Mouse (Mus musculus) thymus, postnatal 4 days (tissue): ENCODE measurements at regions not wholly inside any gene's neighbourhood (a gene's known extent, or its start where the extent isn't known, plus 50 kb on each side); places are given as distances from the start of the nearest gene placed in this dataset.

Source experiments
- DNase-seq: peaks from one replicate; pipeline ENCODE4 v3.0.0; 2021

DNA sequence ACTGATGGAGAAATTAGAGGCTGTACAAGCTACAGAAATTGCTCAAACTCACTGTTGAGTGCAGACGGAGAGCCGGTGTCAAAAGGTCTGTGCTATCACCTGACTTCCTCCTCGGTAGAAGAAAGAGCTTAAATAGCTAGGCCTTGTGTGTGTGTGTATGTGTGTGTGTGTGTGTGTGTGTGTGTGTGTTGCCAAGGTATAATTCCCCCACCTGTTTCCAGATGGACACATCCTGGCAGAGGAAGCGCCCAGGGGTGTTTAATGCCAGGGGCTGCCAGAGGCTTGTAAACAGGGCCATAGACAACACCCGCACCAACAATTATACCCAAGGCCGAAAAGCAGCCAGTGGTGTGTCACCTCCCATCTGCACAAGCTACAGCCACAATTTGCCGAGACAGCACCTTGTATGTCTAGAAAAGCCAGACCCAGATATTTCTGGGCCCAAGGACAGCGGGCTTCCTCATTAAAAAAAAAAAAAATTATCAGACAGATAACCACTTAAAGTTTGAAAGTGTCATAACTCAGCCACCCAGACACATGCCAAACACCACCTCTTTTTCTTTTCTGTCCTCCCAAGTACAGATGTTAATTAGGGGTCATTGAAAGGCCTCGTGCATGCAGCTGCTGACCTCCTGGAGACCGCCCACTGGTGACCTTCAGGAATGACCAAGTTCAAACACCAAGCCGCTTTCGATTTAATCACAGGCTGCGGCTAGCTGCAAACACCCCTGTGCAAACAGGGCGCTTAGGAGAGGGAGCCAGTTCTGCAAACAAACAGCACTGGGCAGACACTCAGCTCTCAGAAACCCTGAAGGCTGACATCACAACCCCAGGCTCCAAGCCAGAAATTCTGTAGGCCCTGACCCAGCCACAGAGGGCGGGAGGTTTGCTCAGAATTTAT lies 188.0 kb upstream of the Ubl3 start:
- DNase-seq = no peak

DNA sequence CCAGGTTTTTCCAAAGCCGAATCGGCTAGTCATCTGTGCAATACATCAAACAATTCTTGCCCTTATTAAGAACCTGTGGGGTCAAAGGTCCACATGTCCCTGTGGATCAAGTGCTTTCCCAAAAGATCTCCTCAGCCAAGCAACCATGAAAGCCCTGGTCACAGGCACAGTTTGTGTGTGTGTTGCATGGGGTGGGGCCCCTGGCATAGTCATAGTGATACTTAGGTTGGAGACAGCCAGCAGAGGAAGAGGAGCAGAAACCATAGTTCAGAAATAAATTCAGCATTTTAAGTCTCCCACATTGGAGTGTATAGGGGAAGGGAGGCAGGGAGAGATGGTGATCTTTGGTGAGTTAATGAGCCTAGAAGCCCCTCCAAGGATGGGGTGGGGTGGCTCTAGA lies 187.1 kb upstream of the Ubl3 start:
- no peak for DNase-seq

DNA sequence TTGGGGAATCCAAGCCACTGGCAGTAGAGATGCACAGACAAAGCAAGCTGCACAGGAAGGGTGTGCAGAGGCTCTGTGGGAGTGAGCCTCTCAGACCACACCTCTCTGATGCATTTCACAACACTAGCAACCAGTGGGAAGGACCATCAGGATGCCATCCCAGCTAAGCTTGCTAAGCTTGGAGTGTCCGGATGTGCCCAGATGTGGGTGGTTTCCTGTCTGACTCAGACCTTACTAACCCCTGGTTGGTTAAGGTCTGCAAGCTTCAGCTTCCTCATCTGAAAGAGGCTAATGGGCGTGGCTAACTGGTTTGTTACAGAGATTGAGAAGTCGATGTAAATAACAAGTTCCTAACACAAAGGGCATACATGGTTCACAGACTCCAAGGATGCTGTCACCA lies 186.6 kb upstream of the Ubl3 start:
- DNase-seq = no peak

DNA sequence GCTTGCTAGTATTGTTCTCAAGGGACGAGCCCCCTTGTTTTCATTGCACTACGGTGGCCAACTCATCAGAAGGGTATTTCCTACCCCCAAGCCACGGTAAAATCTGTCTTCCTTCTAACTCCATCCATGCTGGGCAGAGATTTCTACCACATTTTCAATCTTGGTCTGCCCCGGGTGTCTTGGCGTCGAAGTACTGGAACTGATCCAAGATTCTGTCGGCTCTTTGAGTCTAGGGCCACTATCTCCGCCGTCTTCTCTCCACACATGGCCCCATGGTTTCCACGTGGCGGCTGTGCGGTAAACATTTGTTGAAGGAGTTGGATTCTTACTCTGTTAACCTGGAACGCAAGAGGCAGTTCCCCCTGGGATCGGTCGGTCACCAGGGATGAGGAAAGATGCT lies 177.0 kb upstream of the Ubl3 start:
- no peak for DNase-seq

DNA sequence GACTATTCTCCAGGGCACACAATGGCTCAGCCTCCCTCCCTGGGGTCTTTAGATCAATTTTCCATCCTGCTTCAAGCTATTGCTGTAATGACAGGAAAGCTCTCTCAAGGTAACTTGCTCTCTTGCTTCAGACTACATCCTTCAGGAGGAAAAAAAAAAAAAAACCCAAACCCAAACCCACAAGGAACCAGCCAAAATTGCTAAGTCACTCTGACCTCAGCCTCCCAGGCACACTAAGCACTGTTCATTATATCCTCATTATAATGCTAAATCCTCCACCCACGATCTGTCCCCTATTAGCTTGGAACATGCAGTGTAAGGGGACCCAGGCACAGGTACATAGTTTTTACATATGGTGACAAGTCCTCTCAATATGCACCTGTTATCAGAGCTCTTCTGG lies 175.9 kb upstream of the Ubl3 start:
- DNase-seq = no peak

DNA sequence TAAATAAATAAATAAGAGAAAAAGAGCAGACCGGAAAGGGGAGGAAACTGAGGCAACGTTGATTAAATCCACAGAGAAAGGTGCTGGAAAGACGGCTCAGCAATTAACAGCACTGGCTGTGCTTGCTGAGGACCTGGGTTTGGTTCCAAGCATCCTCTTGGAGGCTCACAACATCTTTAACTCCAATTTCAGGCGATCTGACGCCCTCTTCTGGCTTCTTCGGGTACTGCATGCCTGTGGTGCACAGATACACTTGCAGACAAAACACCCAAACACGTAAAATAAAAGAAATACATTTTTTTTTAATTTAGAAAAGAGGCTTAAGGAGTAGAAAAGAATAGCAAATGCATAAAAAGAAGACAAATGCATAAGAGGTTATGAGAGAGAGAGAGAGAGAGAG lies 173.9 kb upstream of the Ubl3 start:
- DNase-seq = no peak

DNA sequence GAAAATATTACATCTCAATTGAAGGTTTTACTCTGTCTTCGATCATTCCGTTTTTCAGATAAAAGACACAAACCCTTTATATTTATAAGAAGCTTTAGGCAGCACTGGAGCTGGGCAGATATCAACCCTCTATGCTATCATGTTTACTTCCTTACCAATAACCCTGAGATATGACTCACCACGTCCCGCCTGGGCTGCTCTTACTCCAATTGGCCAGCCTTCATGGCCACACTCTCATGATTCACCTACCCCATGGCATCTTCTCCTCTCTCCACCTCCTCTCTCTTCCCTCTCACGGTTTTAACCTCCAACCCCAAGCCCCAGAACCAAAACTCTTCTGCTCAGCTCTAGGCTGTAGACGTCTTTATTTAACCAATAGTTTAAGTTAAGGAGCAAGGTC lies 171.9 kb upstream of the Ubl3 start:
- no peak for DNase-seq

DNA sequence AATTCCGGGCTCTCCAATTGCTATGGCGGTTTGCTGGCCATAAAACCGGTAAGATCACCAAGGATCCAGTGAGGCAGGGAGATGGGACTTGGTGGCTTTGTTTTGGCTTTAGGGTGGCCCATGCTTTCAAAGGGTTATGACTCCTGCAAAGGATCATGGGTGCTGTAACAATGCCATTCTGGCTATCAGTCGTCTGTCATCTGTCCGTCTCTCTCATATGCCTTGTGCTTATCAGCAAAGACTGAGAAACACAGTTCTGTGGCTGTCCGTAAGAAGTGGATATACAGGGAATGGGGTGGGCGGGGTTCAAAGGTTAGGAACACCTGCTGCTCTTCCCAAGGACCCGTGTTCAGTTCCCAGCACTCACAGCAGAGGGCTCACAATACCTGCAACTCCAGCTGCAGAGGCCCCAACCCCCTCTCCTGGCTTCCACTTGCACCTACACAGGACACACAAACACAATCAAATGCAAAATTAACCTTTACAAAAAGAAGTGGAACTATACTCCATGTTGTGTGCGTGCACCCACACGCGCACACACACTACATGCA lies 171.2 kb upstream of the Ubl3 start:
- DNase-seq = no peak

DNA sequence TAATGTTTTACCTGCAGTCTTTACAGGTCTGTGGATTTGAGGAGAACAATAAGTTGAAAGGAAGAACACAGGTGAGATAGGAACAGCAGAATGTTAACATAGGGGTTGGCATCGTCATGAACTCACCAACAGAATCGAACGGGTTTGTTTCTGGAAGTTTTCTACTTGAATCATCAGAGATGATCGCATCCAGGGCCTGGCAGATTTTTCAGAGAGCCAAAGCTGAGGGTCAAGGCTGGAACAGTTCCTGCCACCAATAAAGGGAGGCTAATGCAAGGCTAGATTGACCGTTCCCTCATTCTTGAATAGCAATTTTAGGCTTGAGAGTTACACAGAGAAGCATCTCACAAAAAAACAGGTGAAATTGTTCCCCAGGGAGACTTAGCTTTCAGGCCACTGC lies 168.0 kb upstream of the Ubl3 start:
- DNase-seq = no peak

DNA sequence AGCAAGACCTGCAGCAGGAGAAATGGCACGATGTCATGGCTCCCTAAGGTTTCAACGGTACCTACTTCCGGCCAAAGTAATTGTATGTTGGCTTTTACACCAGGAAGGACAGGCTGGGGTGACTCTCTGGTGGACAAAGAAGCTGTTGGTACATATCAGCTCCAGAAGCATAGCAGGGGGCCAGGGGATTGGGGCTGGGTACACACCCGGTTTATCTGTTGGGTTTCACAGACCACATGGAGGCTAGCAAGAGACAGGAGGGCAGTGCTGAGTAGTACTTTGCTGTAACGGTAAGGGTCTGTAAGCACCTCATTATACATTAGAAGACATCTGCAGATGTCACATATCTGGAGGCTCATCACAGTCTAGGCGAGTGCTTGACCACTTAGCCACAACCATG lies 164.0 kb upstream of the Ubl3 start:
- DNase-seq = no peak

DNA sequence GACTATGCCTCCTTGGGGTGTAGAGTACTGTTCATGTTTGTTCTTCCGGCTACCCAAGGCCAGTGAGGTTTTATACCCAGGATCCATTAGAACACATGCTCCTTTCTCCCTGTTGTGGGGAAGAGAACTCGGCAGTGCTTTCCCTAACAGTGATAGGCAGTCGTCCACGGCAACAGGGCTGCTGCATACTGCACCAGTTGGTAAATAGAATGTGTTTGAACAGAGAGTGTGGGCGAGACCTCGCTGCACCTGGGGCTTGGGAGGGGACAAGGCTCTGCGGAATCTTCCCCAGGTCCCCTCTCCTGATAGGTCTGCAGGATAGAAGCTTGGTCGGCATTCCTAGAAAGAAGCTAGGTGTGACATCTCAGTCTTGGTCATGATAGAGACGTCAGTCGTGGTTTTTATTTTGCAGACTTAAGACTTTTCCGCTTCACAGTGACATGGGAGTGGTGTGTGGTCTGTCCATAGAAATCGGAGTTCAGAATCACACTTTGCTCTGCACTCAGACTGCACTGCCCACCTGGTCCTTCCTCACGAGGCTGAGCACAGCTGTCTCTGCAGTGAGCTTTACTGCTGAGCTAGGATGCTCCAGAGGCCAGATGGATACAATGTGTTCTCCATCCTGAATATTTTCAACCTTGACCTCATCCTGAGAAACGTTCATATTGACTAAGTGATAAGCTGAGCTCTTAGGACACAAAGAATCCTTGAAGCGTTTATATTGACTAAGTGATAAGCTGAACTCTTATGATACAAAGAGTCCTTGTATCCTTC lies 162.8 kb upstream of the Ubl3 start:
- no peak for DNase-seq

DNA sequence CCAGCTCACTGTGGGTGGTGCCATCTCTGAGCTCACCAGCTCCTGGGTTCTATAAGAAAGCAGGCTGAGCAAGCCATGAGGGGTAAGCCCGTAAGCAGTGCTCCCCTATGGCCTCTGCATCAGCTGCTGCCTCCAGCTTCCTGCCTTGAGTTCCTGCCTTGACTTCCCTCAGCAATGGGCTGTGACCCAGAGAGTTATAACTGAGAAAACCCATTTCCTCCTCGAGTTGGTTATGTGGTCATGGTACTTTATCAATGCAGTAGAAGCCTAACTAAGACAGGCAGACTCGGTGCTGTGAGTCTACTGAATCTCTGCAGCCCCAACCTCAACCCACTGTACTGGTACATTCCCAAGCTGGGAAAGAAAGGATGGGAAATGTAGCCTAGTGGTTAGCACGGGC lies 162.2 kb upstream of the Ubl3 start:
- no peak for DNase-seq

DNA sequence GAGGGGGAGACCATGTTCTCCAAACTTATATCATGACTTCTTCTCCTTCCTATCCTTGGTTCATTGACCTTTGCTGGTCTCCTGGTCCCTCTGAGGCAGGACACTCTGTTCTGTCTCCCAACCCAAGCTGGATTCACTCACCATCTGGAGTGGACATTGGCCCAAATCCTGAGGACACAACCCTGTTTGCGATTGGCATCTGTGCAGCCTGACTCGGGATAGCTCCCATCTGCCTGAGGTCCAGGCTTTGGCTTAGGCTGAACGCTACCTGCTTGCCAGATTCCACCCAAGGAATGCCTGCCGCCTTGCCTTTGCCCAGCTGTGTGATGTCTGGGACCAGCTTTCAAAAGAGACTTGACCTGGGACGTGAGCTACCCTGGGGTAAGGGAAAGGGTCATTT lies 161.2 kb upstream of the Ubl3 start:
- no peak for DNase-seq

DNA sequence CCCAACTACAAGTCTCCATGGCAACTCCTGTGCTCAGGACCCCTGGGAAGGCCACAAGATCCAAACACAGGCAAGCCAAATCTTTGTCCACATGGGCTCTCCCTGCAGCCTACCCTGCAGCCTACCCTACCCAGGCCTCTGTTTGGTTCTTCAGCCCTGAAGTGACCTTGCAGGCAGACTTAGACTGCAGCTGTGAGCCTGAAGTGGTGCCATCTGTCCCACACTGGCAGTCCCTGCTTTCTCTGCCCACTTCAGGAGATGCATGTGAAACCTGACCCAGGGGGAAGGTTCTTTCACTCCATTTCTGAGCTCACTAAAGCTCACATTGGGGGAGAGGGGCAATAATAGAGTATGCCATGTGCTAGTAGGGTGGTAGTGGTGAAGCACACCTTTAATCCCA lies 160.4 kb upstream of the Ubl3 start:
- no peak for DNase-seq

DNA sequence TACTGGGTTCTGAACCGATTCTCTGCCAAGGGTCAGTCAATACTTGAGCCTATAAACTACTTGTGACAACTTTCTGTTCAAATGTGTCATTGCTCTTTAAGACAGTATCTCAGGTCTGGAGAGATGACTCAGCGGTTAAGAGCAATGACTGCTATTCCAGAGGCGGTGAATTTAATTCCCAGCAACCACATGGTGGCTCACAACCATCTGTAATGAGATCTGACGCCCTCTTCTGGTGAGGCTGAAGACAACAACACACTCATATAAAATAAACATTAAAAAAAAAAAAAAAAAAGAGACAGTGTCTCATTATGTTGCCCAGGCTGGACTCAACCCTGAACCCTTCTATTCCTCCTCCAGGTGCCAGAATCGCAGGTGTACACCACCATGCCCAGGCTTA lies 159.0 kb upstream of the Ubl3 start:
- DNase-seq = no peak

DNA sequence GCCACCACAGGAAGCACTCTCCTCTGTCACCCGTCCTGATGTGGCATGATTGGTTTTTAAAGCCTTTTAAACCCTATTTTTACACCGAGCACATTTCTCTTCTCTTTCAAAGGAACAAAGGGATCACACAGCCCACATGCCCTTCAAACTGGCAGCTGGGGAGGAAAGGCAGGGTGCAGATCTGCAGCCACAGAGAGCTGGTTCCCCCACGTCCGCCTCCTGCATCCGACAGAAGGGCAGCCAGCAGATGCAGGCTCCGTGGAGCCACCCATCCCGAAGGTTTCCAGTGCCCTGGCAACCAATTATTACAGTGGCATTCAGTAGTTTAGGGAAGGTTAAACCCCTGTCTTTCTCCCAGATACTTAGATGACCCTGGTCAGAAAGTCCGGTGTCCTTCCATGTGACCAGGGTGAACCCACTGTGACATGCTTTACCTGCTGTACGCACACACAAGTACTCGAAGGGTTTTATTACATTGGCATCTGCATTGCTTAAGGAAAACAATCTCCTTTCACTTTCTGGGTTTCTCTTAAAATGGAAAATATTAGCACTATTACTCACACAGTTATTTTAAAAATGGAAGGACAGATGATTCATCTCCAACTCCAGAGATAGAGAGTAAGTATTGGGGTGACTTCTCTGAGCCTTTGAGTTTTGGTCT lies 156.7 kb upstream of the Ubl3 start:
- DNase-seq = peak; percentile 73

DNA sequence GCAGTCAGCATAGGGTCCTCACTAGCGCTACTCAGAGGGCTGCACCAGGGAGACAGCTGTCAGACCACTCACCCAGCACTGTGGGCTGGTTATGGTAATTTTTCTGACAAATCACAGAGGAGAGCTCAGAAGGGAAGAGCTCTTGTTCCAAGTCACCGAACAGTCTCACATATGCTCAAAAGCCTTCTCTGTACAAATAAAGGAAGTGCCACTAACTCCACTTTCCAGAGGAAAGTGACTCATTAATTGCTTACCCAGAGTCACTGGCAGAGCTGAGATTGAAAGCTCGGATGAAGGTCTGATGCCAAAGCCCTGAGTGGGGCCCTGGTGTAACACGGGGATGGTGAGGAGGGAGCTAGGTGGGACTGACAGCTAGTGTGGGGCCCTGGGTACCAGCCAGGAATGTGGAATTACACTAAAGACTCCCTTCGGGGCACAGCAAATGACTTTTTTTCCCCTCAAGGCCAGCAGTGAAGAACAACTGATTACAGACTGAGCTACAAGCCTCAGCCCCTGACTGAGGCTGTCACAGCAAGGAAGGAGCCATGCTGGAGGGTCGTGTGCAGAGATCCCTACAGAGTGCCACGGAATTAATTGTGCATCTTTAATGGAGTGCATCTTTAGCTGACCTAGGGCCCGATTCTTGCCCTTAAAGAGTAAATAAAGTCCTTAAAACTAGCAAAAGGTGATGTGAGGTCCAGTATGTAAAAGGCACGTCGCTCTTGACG lies 155.6 kb upstream of the Ubl3 start:
- DNase-seq = peak; percentile 16

DNA sequence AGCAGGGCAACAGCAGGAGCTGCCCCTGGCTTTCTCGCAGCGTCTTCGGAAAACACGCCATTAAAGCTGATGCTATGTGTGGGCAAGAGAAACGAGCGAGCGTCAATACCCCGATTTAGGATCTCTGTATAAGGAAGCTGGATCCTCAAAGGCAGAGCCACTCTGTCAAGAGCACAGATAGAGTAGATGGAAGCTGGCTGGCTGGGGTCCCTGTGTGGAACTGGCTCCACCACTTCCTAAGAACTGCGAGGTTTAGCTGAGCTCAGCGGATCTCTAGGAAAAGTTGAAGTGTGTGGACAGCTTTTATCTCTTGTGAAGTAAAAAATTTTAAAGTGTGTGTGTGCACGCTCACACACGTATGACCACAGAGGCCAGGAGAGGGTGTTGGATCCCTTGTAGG lies 154.7 kb upstream of the Ubl3 start:
- DNase-seq = no peak

DNA sequence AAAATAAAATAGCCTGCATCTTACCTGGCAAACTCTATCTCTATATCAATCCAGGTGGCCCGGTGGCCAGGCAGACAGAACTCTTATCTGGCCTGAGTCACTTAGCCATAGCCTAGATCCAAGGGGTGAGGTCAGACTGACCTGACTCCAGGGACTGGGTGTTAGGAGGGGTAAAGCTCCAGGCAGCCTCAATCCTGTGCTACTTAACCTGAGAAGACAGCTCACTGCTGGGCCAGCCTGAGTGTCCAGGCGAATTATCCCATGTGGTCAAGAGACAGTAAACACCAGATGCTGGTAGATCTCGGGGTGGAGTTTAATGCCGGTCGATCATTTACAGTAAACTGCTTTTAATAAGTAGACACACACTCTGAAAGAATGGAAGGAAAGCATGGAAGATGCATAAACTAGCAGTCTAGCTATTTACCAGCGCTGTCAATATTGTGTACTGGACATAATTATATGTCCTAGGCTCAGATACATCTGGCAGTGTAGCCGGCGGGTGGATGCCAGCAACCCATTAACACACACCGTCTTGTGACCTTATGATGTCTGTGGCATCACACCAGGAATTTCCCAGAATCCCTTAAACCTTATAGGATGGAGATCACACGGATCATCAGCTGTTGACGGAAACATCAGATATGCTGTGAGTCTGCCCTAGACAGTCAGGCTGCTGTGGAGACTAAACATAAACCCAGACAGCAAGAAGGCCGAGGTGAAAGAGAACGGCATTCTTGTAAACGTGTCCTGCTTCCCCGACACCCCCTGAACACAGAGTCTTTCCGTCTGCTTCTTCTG lies 153.9 kb upstream of the Ubl3 start:
- DNase-seq = no peak

DNA sequence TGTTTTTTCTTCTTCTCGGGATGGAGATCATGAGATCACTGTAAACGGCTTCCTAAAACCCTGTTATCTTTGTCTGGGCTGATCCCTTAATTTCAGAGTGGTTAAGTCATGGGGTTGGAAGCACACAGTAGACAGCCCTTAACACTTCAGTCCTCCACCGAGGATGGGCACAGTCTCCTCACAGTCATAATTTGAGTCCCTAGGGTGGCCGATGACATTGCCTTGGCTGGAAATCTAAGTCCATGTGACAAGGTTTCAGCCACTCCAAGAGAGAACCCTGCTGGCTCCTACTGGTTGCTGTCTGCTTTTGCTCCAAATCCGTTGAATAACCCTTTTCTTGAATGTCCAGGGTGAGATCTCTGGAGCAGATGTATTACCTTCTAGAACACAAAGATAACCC lies 152.2 kb upstream of the Ubl3 start:
- no peak for DNase-seq

DNA sequence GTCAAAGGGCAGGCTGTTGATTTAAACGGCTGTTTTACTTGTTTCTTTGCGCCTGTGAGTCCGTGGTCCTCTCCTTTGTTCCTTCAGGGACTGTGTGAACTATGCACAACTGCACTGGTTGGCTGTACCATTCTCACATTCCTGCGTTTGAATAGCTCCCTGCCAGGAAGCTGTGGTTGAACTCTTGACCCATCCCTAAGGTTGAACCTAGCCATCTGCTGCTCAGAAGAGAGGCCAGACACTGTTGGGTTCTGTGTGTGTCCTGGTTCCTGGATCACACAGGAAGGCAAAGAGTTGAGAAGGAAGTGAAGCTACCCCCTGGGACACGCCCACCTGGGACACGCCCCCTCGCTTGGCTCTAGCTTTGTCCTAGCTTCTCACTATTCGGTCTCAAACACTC lies 149.3 kb upstream of the Ubl3 start:
- DNase-seq = peak; percentile 40

DNA sequence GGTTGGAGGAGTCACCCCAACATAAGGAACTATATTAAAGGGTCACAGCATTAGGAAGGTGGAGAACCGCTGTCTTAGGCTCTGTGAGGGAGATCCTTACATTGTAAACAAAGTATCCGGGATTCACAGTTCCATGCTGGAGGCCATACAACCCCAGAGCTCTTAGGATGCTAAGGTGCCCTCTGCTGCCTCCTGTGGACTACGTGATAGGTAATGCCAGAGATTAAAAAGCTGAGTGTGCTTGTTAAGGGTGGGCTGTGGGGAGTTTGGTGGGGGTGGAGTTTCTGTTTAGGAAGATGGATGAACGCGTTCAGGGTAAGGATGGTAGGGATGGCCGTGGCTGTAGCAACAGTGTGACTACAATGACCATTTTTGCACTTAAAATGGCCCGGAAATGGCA lies 148.4 kb upstream of the Ubl3 start:
- peak; percentile 22 for DNase-seq
